Mouse (Mus musculus) neural tube, embryonic 15.5 days (tissue): ENCODE data around the gene Nnmt. TPM values are rescaled to one million over a fixed set of nuclear protein-coding genes. Genes with fewer than 3 reads are reported as not detected.

ENCODE experiments used
- ATAC-seq: fragments of 200-750 bp; cut with Nextera tagmentation; 2 replicates; pipeline ENCODE4 v1.8.0; 2017; ENCODE audit warnings: mild to moderate bottlenecking, moderate TSS enrichment, moderate library complexity; ENCODE audit not compliant: low FRiP score
- H3K27ac ChIP-seq: fragments of 300-500 bp; sonication (generic); replicated peaks from 2 replicates; pipeline ENCODE4 v1.5.1; 2015; ENCODE audit warnings: mild to moderate bottlenecking, inconsistent platforms
- H3K27me3 ChIP-seq: fragments of 300-500 bp; sonication (generic); replicated peaks from 2 replicates; pipeline ENCODE4 v1.6.1; 2015; ENCODE audit warnings: inconsistent platforms
- H3K36me3 ChIP-seq: fragments of 300-500 bp; sonication (generic); 2 replicates; pipeline ENCODE4 v1.6.1; 2015; ENCODE audit warnings: inconsistent platforms
- H3K4me1 ChIP-seq: fragments of 300-500 bp; sonication (generic); 2 replicates; pipeline ENCODE4 v1.6.1; 2015; ENCODE audit warnings: inconsistent platforms
- H3K4me2 ChIP-seq: fragments of 300-500 bp; sonication (generic); 2 replicates; pipeline ENCODE4 v1.6.1; 2015; ENCODE audit warnings: inconsistent platforms, mild to moderate bottlenecking, moderate library complexity
- H3K4me3 ChIP-seq: fragments of 300-500 bp; sonication (generic); replicated peaks from 2 replicates; pipeline ENCODE4 v1.5.1; 2015; ENCODE audit warnings: mild to moderate bottlenecking, inconsistent platforms
- H3K9ac ChIP-seq: fragments of 300-500 bp; sonication (generic); replicated peaks from 2 replicates; pipeline ENCODE4 v1.6.1; 2015; ENCODE audit warnings: mild to moderate bottlenecking, inconsistent platforms
- H3K9me3 ChIP-seq: fragments of 300-500 bp; sonication (generic); replicated peaks from 2 replicates; pipeline ENCODE4 v1.6.1; 2016; ENCODE audit warnings: inconsistent platforms
- WGBS: fragments of 180-500 bp; shearing (Covaris S2); methylation state at CpG from one replicate; pipeline ENCODE4 v1.1.7; 2015; ENCODE audit warnings: mixed read lengths; 5-methylcytosine and 5-hydroxymethylcytosine counted together
- polyA plus RNA-seq: library from polyadenylated mRNA; unstranded; fragments of >200 nt; fragmentation: Nextera tagmentation; extraction: Ambion mirVana; gene quantifications from 2 replicates; pipeline ENCODE4 v1.2.1, GENCODE M21; 2015

Nnmt gene
- polyA plus RNA-seq, 1 experiment from 2014 or later, result 0.92 TPM

DNA sequence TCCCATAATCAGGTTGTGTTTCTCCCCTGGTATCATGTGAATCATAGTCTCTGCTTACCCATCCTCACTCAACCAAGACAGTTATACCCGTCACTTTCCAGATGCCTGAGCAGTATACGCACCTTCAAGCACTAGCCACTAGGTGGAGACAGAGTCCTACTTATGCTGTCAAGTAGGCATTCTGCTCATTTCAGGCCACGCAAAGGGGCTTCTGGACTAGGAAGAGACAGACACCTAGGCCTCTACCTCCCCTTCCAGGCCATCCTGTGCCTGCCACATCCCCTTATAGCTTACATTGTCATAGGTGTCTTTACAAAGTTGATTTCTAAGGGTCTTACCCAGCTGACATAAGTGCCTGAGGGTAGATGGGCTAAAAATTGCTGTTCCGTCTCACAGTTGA is 41.3 kb upstream of the Nnmt start:
- peak; percentile 72 for ATAC-seq
- Histone ChIP-seq H3K27me3 (peaks cover 6% of the 10 kb centered on the region; the same call in 1 of the 2 replicates), H3K9me3 (no peaks in the 10 kb centered on the region), H3K9ac (no peak overlapping the region), H3K36me3 (no peaks in the 10 kb centered on the region), H3K27ac (no peak overlapping the region), H3K4me2 (no peak overlapping the region), H3K4me3 (no peak overlapping the region), H3K4me1 (peaks cover 32% of the 10 kb centered on the region)
- 24% methylated on average over 4 of the region's 4 CpGs for WGBS

DNA sequence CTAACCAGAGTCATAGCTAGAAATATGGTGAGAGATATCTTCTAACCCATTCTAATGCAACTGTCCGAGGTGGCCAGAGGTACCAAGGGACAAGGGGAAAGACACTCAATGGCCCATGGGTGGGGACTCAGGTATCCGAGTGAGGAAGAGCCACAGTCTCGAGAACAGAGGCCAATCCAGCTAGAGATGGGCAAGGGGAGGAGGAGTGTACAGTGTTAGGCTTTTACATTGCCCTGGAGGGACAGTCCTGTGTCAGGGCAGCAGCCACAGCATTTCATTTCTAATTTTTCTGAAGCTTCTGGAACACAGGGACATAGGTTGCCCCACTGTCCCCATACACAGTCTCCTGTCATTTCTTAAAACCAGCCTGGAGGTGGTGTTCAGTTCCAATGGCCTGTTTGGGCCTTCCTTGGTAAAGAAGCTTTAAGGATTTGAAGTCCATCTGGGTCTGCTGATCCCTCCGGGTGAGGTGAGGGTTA is 40.7 kb upstream of the Nnmt start:
- no peak overlapping the region for H3K4me2 ChIP-seq
- 54% methylated on average over 4 of the region's 4 CpGs for WGBS

DNA sequence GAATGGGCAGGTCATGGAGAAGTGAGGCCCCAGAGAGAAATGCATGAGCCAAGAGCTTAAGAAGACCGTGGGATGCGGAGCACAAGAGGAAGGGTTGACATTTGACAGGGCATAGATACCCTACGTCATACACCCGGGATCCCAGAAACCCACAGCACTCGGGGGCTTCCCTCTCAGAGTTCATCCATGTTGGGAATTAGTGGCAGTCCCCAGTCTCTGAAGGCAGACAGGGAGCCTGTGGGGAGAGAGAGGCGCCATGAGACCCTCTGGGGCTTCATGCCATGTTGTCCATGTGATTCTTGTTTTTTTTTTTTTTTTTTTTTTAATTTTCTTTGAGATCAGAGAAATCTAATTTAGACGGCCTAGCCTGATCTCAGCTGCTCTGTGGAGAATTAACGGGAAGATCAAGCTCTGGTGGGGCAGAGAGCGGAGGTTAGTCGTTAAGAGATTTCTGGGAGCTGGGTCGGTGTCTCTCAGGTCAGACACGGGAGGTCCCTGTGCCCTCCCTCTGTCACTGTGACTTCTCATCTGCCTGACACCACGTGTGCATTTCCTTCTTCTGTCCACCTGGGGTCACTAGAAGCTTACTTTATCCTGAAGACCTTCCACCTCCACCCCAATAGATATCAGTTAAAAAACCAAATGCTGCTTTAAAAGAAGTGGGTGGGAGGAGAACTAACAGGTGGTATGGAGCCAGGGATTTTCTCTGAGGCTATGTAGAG is 40.1 kb upstream of the Nnmt start:
- Histone ChIP-seq H3K4me3 (no peak overlapping the region), H3K27me3 (0 out of 2 replicates have a peak, but pooled peaks cover 3% of the 10 kb centered on the region), H3K4me1 (peaks cover 30% of the 10 kb centered on the region), H3K36me3 (no peaks in the 10 kb centered on the region), H3K9me3 (no peaks in the 10 kb centered on the region), H3K4me2 (no peak overlapping the region), H3K27ac (no peak overlapping the region), H3K9ac (no peak overlapping the region)
- WGBS, result 54% methylated on average over 13 of the region's 13 CpGs
- no peak for ATAC-seq

More for the DNA sequence above, 40.7 kb upstream of the Nnmt start:
- Histone ChIP-seq H3K9ac (no peak overlapping the region), H3K9me3 (no peaks in the 10 kb centered on the region), H3K4me3 (no peak overlapping the region), H3K36me3 (no peaks in the 10 kb centered on the region), H3K4me1 (peaks cover 32% of the 10 kb centered on the region), H3K27me3 (0 out of 2 replicates have a peak, but pooled peaks cover 3% of the 10 kb centered on the region), H3K27ac (no peak overlapping the region)
- 0 out of 2 replicates have a peak, but pooled peaks have one; percentile 14 for ATAC-seq

DNA sequence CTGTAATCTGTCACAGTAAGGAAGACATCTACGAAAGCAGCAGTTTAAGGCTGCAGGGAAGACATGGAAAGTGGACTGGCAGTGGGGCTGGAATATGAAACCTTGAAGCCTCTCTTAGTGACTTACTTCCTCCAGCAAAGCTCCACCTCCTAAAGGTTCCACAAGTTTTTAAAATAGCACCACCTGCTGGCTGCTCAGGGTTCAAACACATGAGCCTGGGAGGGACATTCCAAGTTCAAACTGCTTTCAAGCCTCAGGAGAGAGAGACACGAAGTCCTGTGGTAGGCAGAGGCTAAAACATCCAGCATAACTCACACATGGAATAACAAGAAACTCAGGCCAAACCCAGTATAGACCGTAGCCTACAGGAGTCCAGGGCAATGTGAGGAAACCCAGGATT is 39.4 kb upstream of the Nnmt start:
- 89% methylated on average over 3 of the region's 3 CpGs for WGBS
- Histone ChIP-seq H3K36me3 (no peaks in the 10 kb centered on the region), H3K4me1 (peaks cover 23% of the 10 kb centered on the region), H3K9me3 (no peaks in the 10 kb centered on the region), H3K27ac (no peak overlapping the region), H3K4me3 (no peak overlapping the region), H3K27me3 (peaks cover 3% of the 10 kb centered on the region; the same call in 1 of the 2 replicates), H3K4me2 (no peak overlapping the region), H3K9ac (no peak overlapping the region)
- no peak for ATAC-seq

DNA sequence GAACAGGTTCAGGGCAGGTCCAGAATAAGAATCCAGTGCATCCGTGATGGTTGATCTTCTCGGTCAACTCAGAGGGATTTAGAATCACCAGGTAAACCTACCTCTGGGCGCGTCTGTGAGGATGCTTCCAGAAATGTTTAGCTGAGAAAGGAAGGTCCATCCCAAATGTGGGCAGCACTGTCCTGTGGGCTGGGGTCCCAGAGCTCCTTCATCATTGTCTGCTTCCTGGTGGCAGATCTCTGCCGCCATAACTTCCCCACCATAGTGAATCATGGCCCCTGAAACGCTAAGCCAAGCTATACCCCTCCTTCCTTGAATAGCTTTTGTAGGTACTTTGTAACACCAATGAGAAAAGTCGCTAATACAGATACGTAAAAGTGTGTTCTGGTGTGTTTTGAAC is 36.7 kb upstream of the Nnmt start:
- Histone ChIP-seq H3K4me3 (no peak overlapping the region), H3K4me2 (no peak overlapping the region), H3K27me3 (no peaks in the 10 kb centered on the region; the same call in 1 of the 2 replicates), H3K27ac (no peak overlapping the region), H3K9ac (no peak overlapping the region), H3K4me1 (no peaks in the 10 kb centered on the region), H3K36me3 (no peaks in the 10 kb centered on the region), H3K9me3 (no peaks in the 10 kb centered on the region)
- ATAC-seq, result no peak
- 97% methylated on average over 8 of the region's 8 CpGs for WGBS

DNA sequence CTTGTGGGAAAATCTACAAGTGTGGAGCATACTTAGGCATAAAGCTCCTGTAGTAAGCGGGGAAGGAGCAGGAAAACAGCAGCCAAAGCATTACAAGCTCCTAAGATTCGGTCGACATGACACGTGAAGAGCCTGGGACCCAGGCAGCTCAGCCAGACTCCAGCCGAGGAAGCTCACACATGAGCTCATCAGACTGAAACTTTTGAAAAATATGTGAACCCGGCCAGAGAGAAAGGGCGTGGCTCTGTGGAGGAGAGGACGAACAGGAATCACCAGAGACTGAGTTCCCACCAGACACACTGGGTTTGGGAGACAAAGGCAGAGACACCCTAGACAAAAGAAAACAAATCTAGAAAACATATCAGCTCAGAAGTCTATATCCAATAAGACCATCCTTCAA is 35.9 kb upstream of the Nnmt start:
- Histone ChIP-seq H3K9me3 (no peaks in the 10 kb centered on the region), H3K4me2 (no peak overlapping the region), H3K27me3 (no peaks in the 10 kb centered on the region; the same call in 1 of the 2 replicates), H3K9ac (no peak overlapping the region), H3K36me3 (no peaks in the 10 kb centered on the region), H3K27ac (no peak overlapping the region), H3K4me1 (no peaks in the 10 kb centered on the region), H3K4me3 (no peak overlapping the region)
- ATAC-seq, result no peak
- WGBS, result 88% methylated on average over 8 of the region's 8 CpGs

DNA sequence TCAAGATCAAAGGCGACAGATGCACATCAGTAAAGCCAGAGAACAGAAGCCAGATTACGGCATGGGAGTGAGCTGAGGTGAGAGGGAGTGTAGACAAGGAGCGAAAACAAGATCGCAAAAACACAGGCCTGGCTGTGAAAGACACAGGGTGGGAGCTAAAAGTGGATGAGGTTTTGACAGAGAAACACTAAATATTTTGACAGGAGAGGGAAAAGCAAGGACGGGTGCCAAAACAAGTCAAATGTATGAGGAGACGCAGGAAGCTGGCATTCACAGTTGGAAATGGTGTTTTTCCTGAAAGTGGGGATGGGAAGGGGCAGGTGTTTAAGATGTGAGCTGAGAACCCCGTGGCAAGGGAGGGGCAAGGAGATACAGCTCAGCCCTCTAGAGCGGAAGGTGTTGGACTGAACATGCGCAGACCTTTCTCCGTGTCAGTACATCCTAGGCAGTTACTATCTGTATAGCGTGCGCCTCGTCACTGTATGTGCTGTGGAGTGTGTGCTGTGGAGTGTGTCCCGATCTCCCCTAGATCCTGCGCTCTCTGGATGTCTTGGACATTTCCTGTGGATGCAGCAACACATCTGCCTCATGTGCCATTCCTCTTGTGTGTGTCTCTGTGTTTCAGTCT is 33.3 kb upstream of the Nnmt start:
- H3K9me3 ChIP-seq, result no peaks in the 10 kb centered on the region

DNA sequence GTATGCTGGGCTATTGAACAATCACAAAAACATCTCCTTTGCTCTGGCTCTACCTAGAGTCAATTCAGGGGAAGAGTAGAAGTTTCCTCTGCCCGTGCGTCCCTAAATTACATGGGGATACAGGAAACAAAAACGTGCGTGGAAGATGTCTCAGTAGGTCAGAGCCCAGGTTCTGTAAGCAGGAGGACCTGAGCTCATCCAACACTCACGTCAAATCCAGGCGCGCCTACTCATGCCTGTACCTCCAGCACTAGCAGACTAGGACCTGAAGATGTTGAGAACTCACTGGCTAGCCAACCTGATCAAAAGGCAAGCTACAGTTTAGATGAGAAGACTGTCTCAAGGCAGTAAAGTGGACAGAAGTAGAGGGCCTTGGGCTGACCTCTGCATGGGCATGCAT is 32.2 kb upstream of the Nnmt start:
- H3K4me1 ChIP-seq, result peaks cover 3% of the 10 kb centered on the region; the same call in 1 of the 2 replicates
- no peaks in the 10 kb centered on the region for H3K9me3 ChIP-seq
- H3K27ac ChIP-seq, result no peak overlapping the region
- ATAC-seq, result no peak
- H3K4me3 ChIP-seq, result no peak overlapping the region
- H3K4me2 ChIP-seq, result no peak overlapping the region
- WGBS, result 95% methylated on average over 7 of the region's 7 CpGs
- no peaks in the 10 kb centered on the region for H3K36me3 ChIP-seq
- peaks cover 4% of the 10 kb centered on the region for H3K27me3 ChIP-seq
- no peak overlapping the region for H3K9ac ChIP-seq

More for the DNA sequence above, 33.3 kb upstream of the Nnmt start:
- Histone ChIP-seq H3K27ac (no peak overlapping the region), H3K4me3 (no peak overlapping the region), H3K4me2 (no peak overlapping the region), H3K36me3 (no peaks in the 10 kb centered on the region), H3K27me3 (peaks cover 4% of the 10 kb centered on the region), H3K4me1 (peaks cover 3% of the 10 kb centered on the region; the same call in 1 of the 2 replicates), H3K9ac (no peak overlapping the region)
- no peak for ATAC-seq
- 65% methylated on average over 15 of the region's 15 CpGs for WGBS

DNA sequence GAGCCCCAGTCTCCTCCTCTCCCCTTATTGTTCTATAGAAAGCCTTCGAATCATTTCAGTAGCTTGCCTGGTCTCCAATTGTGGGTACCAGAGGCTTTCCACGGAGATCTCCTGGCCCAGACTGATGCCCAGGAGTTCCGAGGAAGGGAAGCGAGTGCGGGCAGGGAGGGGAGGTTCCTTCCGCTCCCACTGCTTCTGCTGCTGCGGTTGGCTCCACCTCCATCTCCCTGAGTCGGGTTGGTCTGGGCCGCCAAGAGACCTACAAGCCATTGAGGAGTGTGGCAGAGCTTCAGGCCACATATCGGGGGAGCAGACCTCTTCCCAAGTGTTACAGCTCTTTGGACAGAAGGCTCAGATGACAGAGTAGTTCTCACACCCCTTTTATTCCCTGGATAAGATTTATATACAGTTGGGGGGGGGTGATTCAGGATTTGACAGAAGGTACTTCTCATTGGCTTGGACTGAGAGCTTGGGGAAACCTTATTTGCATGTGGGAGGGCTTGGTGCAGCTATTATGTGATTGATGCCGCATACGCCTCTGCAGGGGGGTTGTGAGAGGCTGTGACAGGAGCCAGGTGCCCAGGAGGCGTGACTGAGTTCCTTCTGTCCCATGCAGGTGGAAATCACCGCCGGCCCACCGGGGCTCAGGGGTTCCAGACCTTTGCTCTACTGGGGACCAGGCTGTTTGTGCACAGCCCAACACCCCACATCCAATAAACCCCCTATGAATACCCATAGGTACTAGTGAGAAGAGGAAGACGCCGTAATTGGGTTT is 30.8 kb upstream of the Nnmt start:
- no peak overlapping the region for H3K4me2 ChIP-seq
- peaks cover 4% of the 10 kb centered on the region for H3K27me3 ChIP-seq
- no peak for ATAC-seq
- H3K9ac ChIP-seq, result no peak overlapping the region
- peaks cover 3% of the 10 kb centered on the region; the same call in 1 of the 2 replicates for H3K4me1 ChIP-seq
- no peaks in the 10 kb centered on the region for H3K9me3 ChIP-seq
- H3K27ac ChIP-seq, result no peak overlapping the region
- WGBS, result 51% methylated on average over 18 of the region's 18 CpGs
- no peaks in the 10 kb centered on the region for H3K36me3 ChIP-seq
- H3K4me3 ChIP-seq, result no peak overlapping the region

DNA sequence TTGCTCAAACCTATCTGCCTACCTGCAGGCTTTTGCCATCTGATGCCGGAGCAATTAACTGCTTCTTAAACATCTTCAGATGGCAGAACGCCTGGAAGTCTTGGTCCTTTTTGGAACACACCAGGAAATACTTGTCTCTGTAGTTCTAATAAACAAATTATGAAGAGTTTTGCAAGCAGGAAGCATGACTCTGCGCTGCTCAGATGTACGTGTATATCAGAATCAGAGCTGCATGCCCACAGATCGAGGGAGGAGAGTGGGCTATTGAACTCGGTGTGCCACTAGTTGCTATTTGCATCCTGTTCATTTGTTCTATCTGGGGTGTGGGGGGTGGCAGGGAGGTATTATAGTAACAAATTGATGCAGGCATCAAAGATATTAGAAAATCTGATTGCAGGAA is 28.2 kb upstream of the Nnmt start:
- WGBS, result 90% methylated on average over 6 of the region's 6 CpGs
- Histone ChIP-seq H3K4me2 (no peak overlapping the region), H3K9me3 (no peaks in the 10 kb centered on the region), H3K4me3 (no peak overlapping the region), H3K9ac (no peak overlapping the region), H3K27ac (no peak overlapping the region), H3K36me3 (no peaks in the 10 kb centered on the region), H3K4me1 (peaks cover 3% of the 10 kb centered on the region; the same call in 1 of the 2 replicates), H3K27me3 (peaks cover 4% of the 10 kb centered on the region)
- no peak for ATAC-seq

DNA sequence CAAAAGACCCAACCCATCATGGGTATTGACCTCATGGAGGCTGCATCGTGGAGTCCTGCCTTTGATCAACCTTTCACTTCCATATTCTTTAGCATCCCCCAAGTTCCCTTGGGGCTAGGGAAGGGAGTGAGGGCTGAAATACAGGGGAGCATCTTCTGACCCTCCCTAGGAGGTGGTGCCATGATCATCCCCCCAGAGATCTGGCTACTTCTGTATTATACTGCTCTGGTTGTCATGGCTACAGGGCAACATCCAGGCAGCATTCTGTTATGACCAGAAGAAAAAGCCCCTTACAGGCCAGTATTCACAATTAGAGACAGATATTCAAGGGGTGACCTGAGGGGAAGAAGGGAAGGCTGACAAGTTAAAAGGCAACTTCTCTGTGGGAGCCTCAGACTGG is 14.3 kb upstream of the Nnmt start:
- Histone ChIP-seq H3K4me3 (no peak overlapping the region), H3K9me3 (no peaks in the 10 kb centered on the region), H3K9ac (no peak overlapping the region), H3K36me3 (no peaks in the 10 kb centered on the region), H3K4me1 (peaks cover 10% of the 10 kb centered on the region), H3K27me3 (no peaks in the 10 kb centered on the region), H3K4me2 (no peak overlapping the region), H3K27ac (no peak overlapping the region)
- WGBS, result 62% methylated on average over 1 of the region's 1 CpGs
- no peak for ATAC-seq
